14 mouse cellular contexts compared by ENCODE assay signal in genomic region chr4:43586411-43586810, GRCm38 (mm10). TPM values are rescaled to one million over a fixed set of nuclear protein-coding genes. Genes with fewer than 3 reads are reported as not detected.
DNase-seq lines count a peak whose midpoint lies in the region; ATAC-seq and TF ChIP-seq lines count a peak whose summit lies in the region.
"Had no signal": no experiment of that assay in that cellular context is flagged by ENCODE, and none has a peak within 500 bp of the region (broad histone marks: within the 10 kb centered on the region; RNA-seq: fewer than 3 reads in every experiment).

No protein-coding gene starts in this region.

- H3K9me3 ChIP-seq in forebrain, embryonic 11.5 days (ENCODE audit: control insufficient read depth, low read length): no peaks in the 10 kb centered on the region
- H3K9me3 ChIP-seq in forebrain, embryonic 12.5 days: no peaks in the 10 kb centered on the region
- H3K9me3 ChIP-seq: neural tube, embryonic 15.5 days had no signal

- WGBS in forebrain, embryonic 11.5 days: 70% methylated on average over 8 of the region's 8 CpGs
- 80% methylated on average over 8 of the region's 8 CpGs for WGBS in forebrain, embryonic 12.5 days
- 56% methylated on average over 8 of the region's 8 CpGs for WGBS in lung, adult 2 months

- peaks cover 7% of the 10 kb centered on the region for H3K36me3 ChIP-seq in forebrain, embryonic 11.5 days (ENCODE audit: control insufficient read depth, insufficient read depth, low read length)
- H3K36me3 ChIP-seq in forebrain, embryonic 12.5 days (replicated peaks): peaks cover 36% of the 10 kb centered on the region

- H3K9ac ChIP-seq in forebrain, embryonic 11.5 days (ENCODE audit: low read length): no peak overlapping the region
- H3K9ac ChIP-seq in forebrain, embryonic 12.5 days: no peak overlapping the region
- H3K9ac ChIP-seq: neural tube, embryonic 15.5 days had no signal

- H3K27ac ChIP-seq in forebrain, embryonic 11.5 days (ENCODE audit: low read depth, low read length): no peak overlapping the region
- no peak overlapping the region for H3K27ac ChIP-seq in forebrain, embryonic 12.5 days
- H3K27ac ChIP-seq: neural tube, embryonic 15.5 days had no signal

- no peak overlapping the region for H3K4me2 ChIP-seq in forebrain, embryonic 11.5 days (ENCODE audit: low read depth, low read length, severe bottlenecking)
- H3K4me2 ChIP-seq in forebrain, embryonic 12.5 days: no peak overlapping the region
- H3K4me2 ChIP-seq: neural tube, embryonic 15.5 days had no signal

- 0 out of 2 replicates have a peak, but pooled peaks have one; percentile 7 for ATAC-seq in forebrain, embryonic 11.5 days (replicated peaks; ENCODE audit: low FRiP score)
- ATAC-seq in forebrain, embryonic 12.5 days (ENCODE audit: low FRiP score): no peak
- ATAC-seq: CD4-positive, CD25-positive, alpha-beta regulatory T cell, adult 4 months; hindbrain, embryonic 16.5 days had no signal

- no peak overlapping the region for H3K4me3 ChIP-seq in forebrain, embryonic 11.5 days (ENCODE audit: low read depth, low read length)
- no peak overlapping the region for H3K4me3 ChIP-seq in forebrain, embryonic 12.5 days (replicated peaks)
- H3K4me3 ChIP-seq in lung, adult 2 months (replicated peaks; ENCODE audit: extremely low read depth, low read depth, low read length): no peak overlapping the region
- H3K4me3 ChIP-seq: neural tube, embryonic 15.5 days had no signal

- TF ChIP-seq CTCF in lung, adult 2 months (IDR thresholded peaks at IDR 0.05; ENCODE audit: insufficient read depth, low read length): no peak

- H3K27me3 ChIP-seq in forebrain, embryonic 11.5 days (ENCODE audit: control insufficient read depth, insufficient read depth, low read length): no peaks in the 10 kb centered on the region
- H3K27me3 ChIP-seq in forebrain, embryonic 12.5 days: no peaks in the 10 kb centered on the region
- H3K27me3 ChIP-seq: neural tube, embryonic 15.5 days had no signal

- no peaks in the 10 kb centered on the region for H3K4me1 ChIP-seq in forebrain, embryonic 11.5 days (replicated peaks; ENCODE audit: control insufficient read depth, insufficient read depth, low read length)
- H3K4me1 ChIP-seq in forebrain, embryonic 12.5 days: 0 out of 2 replicates have a peak, but pooled peaks cover 5% of the 10 kb centered on the region
- H3K4me1 ChIP-seq in lung, adult 2 months (ENCODE audit: control insufficient read depth, insufficient read depth, low read length): peaks cover 13% of the 10 kb centered on the region
- H3K4me1 ChIP-seq: neural tube, embryonic 15.5 days had no signal

- 0 out of 2 replicates have a peak, but pooled peaks have one; percentile 24 for TF ChIP-seq POLR2A in lung, adult 2 months (IDR thresholded peaks at IDR 0.05; ENCODE audit: borderline replicate concordance, extremely low read depth, low read depth, low read length)

- DNase-seq in forebrain, embryonic 11.5 days (ENCODE audit: low spot score): no peak
- no peak for DNase-seq in lung, adult 2 months
- DNase-seq in lung, postnatal 36 days: no peak
- peak; percentile 63 to 83 for DNase-seq in heart, adult 9 months (ENCODE audit: low spot score in 2 of 2)
- peak; percentile 32 to 38 for DNase-seq in kidney, postnatal 4 days
- no peak for DNase-seq in thymus, postnatal 14 days
- DNase-seq in retina, embryonic 14.5 days (ENCODE audit: low spot score): no peak
- DNase-seq: cerebellum, adult 18-20 months; left cerebral cortex, postnatal 4 days; thymus, postnatal 36 days had no signal

RNA-seq across cellular contexts. Expression of gene Msmp, which starts 2.1 kb away (rescaled TPM):
- 1.9 and 2.8 TPM in 2 replicates for polyA plus RNA-seq in forebrain, embryonic 11.5 days (2014; fragmentation: Nextera tagmentation; extraction: Ambion mirVana)
- 0.89 and 3.5 TPM in 2 replicates for polyA plus RNA-seq in forebrain, embryonic 12.5 days (2016; fragmentation: Nextera tagmentation; extraction: Ambion mirVana)
- 0.24 TPM in 1 of 2 replicates, not detected in the other for polyA plus RNA-seq in lung, adult 2 months (2012; rRNA removed)
- polyA plus RNA-seq: CD4-positive, CD25-positive, alpha-beta regulatory T cell, adult 4 months had no signal

RNA-seq across cellular contexts. Expression of gene Gba2, which starts 7.7 kb away (rescaled TPM):
- 31.0 and 32.4 TPM in 2 replicates for polyA plus RNA-seq in forebrain, embryonic 11.5 days (2014; fragmentation: Nextera tagmentation; extraction: Ambion mirVana)
- polyA plus RNA-seq in forebrain, embryonic 12.5 days (2016; fragmentation: Nextera tagmentation; extraction: Ambion mirVana): 43.7 and 48.2 TPM in 2 replicates
- 19.4 and 26.0 TPM in 2 replicates for polyA plus RNA-seq in lung, adult 2 months (2012; rRNA removed)

RNA-seq across cellular contexts. Expression of gene Rgp1, which starts 7.9 kb away (rescaled TPM):
- polyA plus RNA-seq in forebrain, embryonic 11.5 days (2014; fragmentation: Nextera tagmentation; extraction: Ambion mirVana): 26.0 and 38.7 TPM in 2 replicates
- 29.9 and 30.9 TPM in 2 replicates for polyA plus RNA-seq in forebrain, embryonic 12.5 days (2016; fragmentation: Nextera tagmentation; extraction: Ambion mirVana)
- polyA plus RNA-seq in lung, adult 2 months (2012; rRNA removed): 39.0 and 47.3 TPM in 2 replicates

RNA-seq across cellular contexts. Expression of gene Tln1, which starts 23.9 kb away (rescaled TPM):
- 45.9 and 46.7 TPM in 2 replicates for polyA plus RNA-seq in forebrain, embryonic 11.5 days (2014; fragmentation: Nextera tagmentation; extraction: Ambion mirVana)
- 54.5 and 55.9 TPM in 2 replicates for polyA plus RNA-seq in forebrain, embryonic 12.5 days (2016; fragmentation: Nextera tagmentation; extraction: Ambion mirVana)
- polyA plus RNA-seq in lung, adult 2 months (2012; rRNA removed): 179 and 197 TPM in 2 replicates

RNA-seq across cellular contexts. Expression of gene Creb3, which starts 24.3 kb away (rescaled TPM):
- polyA plus RNA-seq in forebrain, embryonic 11.5 days (2014; fragmentation: Nextera tagmentation; extraction: Ambion mirVana): 42.8 and 45.6 TPM in 2 replicates
- 45.3 and 46.2 TPM in 2 replicates for polyA plus RNA-seq in forebrain, embryonic 12.5 days (2016; fragmentation: Nextera tagmentation; extraction: Ambion mirVana)
- 86.4 and 95.1 TPM in 2 replicates for polyA plus RNA-seq in lung, adult 2 months (2012; rRNA removed)

Comparison
In these comparisons a context has a peak if more than half of its experiments do, and no peak if none do; other contexts are left out.
1. DNase-seq: peak in heart, adult 9 months (2 of 2) and kidney, postnatal 4 days (2 of 2); none in forebrain, embryonic 11.5 days (single experiment), lung, adult 2 months (single experiment), lung, postnatal 36 days (single experiment), thymus, postnatal 14 days (single experiment) and retina, embryonic 14.5 days (single experiment).